Mouse (Mus musculus): ENCODE data around the gene Mmp14. TPM values are rescaled to one million over a fixed set of nuclear protein-coding genes. Genes with fewer than 3 reads are reported as not detected.

The Mmp14 gene
- polyA plus RNA-seq, 1 experiment from 2014 or later: 120 TPM

- no peaks in the 10 kb centered on the region for H3K27me3 ChIP-seq (ENCODE audit: control insufficient read depth, insufficient read depth, low read length)
- no peak overlapping the region for H3K9ac ChIP-seq (ENCODE audit: low read length)
- no peak for ATAC-seq (ENCODE audit: insufficient read depth, low FRiP score)
- H3K4me3 ChIP-seq (replicated peaks; ENCODE audit: low read length): no peak overlapping the region
- no peak overlapping the region for H3K4me2 ChIP-seq (ENCODE audit: low read depth, low read length)
- no peaks in the 10 kb centered on the region for H3K4me1 ChIP-seq (ENCODE audit: control insufficient read depth, insufficient read depth, low read length)
- H3K36me3 ChIP-seq (ENCODE audit: control insufficient read depth, insufficient read depth, low read length): no peaks in the 10 kb centered on the region
- no peaks in the 10 kb centered on the region for H3K9me3 ChIP-seq (replicated peaks; ENCODE audit: control insufficient read depth, low read length)
- WGBS: 87% methylated on average over 5 of the region's 5 CpGs
- H3K27ac ChIP-seq (ENCODE audit: low read length): no peak overlapping the region
Measured at GRCm38 (mm10) chr14:54493236-54493635, 61.8 kb downstream of the Mmp14 start.

DNA sequence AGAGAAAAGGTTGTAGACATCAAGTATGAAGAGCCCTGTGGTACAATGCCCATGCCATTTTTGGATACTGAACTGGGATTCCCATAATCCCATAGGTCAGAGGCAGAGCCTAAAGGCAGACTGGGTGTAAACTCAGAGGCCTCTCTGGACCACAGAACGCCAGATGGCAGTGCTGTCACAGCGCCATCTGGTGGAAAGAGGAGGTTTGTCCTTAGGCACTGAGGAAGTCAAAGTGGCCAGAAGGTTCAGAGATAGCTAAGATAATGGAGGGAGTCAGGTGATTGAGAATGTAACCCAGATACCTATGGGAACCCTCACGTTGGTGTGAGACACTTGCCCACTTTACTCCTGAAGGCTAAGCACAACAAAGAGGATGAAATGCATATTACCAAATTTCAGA, 62.8 kb downstream of the Mmp14 start:
- no peak overlapping the region for H3K9ac ChIP-seq (ENCODE audit: low read length)
- H3K4me1 ChIP-seq (ENCODE audit: control insufficient read depth, insufficient read depth, low read length): no peaks in the 10 kb centered on the region
- H3K27me3 ChIP-seq (ENCODE audit: control insufficient read depth, insufficient read depth, low read length): no peaks in the 10 kb centered on the region
- H3K4me2 ChIP-seq (ENCODE audit: low read depth, low read length): no peak overlapping the region
- 1% methylated on average over 3 of the region's 3 CpGs for WGBS
- H3K9me3 ChIP-seq (replicated peaks; ENCODE audit: control insufficient read depth, low read length): no peaks in the 10 kb centered on the region
- no peaks in the 10 kb centered on the region for H3K36me3 ChIP-seq (ENCODE audit: control insufficient read depth, insufficient read depth, low read length)
- H3K27ac ChIP-seq (ENCODE audit: low read length): no peak overlapping the region
- H3K4me3 ChIP-seq (replicated peaks; ENCODE audit: low read length): no peak overlapping the region
- ATAC-seq (ENCODE audit: insufficient read depth, low FRiP score): no peak

Other genes starting within 250 kb of the Mmp14 start
- gene Dad1, start 177.5 kb upstream of the Mmp14 start, polyA plus RNA-seq (2015; fragmentation: Nextera tagmentation; extraction: Ambion mirVana): 391 and 448 TPM in 2 replicates
- 51.7 and 57.0 TPM in 2 replicates for gene Abhd4, start 177.4 kb upstream of the Mmp14 start, polyA plus RNA-seq (2015; fragmentation: Nextera tagmentation; extraction: Ambion mirVana)
- gene Olfr49, start 146.7 kb upstream of the Mmp14 start, polyA plus RNA-seq (2015; fragmentation: Nextera tagmentation; extraction: Ambion mirVana): not detected in 2 replicates
- gene Oxa1l, start 70.8 kb upstream of the Mmp14 start, polyA plus RNA-seq (2015; fragmentation: Nextera tagmentation; extraction: Ambion mirVana): 33.7 and 35.6 TPM in 2 replicates
- gene Slc7a7, start 13.8 kb upstream of the Mmp14 start, polyA plus RNA-seq (2015; fragmentation: Nextera tagmentation; extraction: Ambion mirVana): 19.0 and 23.0 TPM in 2 replicates
- 206 and 264 TPM in 2 replicates for gene Mrpl52, start 4.7 kb upstream of the Mmp14 start, polyA plus RNA-seq (2015; fragmentation: Nextera tagmentation; extraction: Ambion mirVana)
- 39.6 and 40.3 TPM in 2 replicates for gene Lrp10, start 32.5 kb downstream of the Mmp14 start, polyA plus RNA-seq (2015; fragmentation: Nextera tagmentation; extraction: Ambion mirVana)
- 1.5 TPM in 2 replicates for gene Rem2, start 44.5 kb downstream of the Mmp14 start, polyA plus RNA-seq (2015; fragmentation: Nextera tagmentation; extraction: Ambion mirVana)
- 66.5 and 71.1 TPM in 2 replicates for gene Prmt5, start 85.9 kb downstream of the Mmp14 start, polyA plus RNA-seq (2015; fragmentation: Nextera tagmentation; extraction: Ambion mirVana)
- 39.0 and 44.4 TPM in 2 replicates for gene Haus4, start 123.0 kb downstream of the Mmp14 start, polyA plus RNA-seq (2015; fragmentation: Nextera tagmentation; extraction: Ambion mirVana)
- gene Ajuba, start 145.9 kb downstream of the Mmp14 start, polyA plus RNA-seq (2015; fragmentation: Nextera tagmentation; extraction: Ambion mirVana): 19.5 and 20.6 TPM in 2 replicates
- gene 4931414P19Rik, start 174.4 kb downstream of the Mmp14 start, polyA plus RNA-seq (2015; fragmentation: Nextera tagmentation; extraction: Ambion mirVana): 8.2 and 9.0 TPM in 2 replicates
- gene Psmb5, start 186.4 kb downstream of the Mmp14 start, polyA plus RNA-seq (2015; fragmentation: Nextera tagmentation; extraction: Ambion mirVana): 346 and 368 TPM in 2 replicates
- gene Psmb11, start 189.8 kb downstream of the Mmp14 start, polyA plus RNA-seq (2015; fragmentation: Nextera tagmentation; extraction: Ambion mirVana): not detected in 2 replicates
- gene Gm17606, start 209.3 kb downstream of the Mmp14 start, polyA plus RNA-seq (2015; fragmentation: Nextera tagmentation; extraction: Ambion mirVana): not detected in 2 replicates
- 1.6 and 2.2 TPM in 2 replicates for gene Cdh24, start 209.8 kb downstream of the Mmp14 start, polyA plus RNA-seq (2015; fragmentation: Nextera tagmentation; extraction: Ambion mirVana)